Mouse (Mus musculus) frontal cortex, postnatal 10 days (tissue): Measurements from ENCODE around the gene Tnfsf12.
A peak's percentile ranks its signal among the peaks of the same experiment; 100 is the strongest.
"Not testable (repeated sequence)": the region's sequence is repeated elsewhere in the genome, so short reads cannot be mapped to it uniquely, and the experiment has no call there.

ENCODE experiments used
- DNase-seq, 2 experiments: peaks; one replicate each; pipeline ENCODE4 v3.0.0; 2022; ENCODE audit warnings: low spot score in 2 of 2, mixed read lengths in 1 of 2

Gene Tnfsf12

DNA sequence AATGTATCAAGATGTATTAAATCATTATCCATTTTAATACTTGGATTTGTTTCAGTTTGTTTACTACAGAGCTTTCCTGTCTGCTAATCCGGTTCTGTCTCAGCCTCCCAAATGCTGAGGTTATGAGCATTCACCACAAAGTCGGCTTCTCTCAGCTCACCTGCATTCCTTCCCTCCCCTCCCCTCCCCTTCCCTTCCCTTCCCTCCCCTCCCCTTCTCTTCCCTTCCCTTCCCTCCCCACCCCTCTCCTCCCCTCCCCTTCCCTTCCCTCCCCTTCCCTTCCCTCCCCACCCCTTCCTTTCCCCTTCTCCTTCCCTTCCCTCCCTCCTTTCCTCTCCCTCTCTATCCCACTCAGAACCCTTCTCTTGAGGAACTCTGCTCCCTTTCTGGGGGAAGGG lies 9.0 kb upstream of the Tnfsf12 start:
- DNase-seq = no peak

DNA sequence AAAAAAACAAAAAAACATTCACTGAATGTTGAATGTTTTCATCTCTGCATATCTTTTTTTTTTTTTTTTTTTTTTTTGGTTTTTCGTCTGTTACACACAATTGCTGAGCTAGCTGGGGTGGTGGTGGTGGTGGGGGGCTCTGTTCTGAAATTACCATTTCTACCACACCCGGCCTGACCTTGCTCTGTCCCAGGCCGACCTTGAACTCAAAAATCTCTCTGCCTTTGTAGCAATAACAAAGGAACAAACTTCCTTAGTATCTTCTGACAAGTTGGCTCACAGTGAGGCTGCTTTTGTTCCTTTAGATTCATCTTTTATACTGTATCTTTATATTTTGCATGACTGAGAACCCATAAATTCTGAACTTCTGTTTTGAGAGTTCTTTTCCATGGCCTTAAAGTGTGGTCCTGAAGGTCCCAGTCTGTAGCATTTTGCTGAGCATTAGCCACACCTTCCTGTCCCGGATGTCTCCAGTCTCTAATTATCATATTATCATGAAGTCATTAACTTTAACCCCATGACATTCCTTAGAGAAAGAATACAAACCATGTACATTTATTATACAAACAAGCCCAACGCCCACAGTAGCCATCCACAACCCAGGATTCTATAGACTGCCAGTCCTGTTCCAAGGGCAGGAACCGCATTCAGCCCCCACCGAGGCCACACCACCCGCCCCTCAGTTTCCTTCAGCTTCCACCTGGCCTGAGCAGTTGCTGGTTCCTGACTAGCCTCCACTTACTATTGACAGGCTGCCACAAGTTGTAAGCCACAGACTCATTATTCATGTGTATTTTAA lies 8.4 kb upstream of the Tnfsf12 start:
- no peak for DNase-seq

DNA sequence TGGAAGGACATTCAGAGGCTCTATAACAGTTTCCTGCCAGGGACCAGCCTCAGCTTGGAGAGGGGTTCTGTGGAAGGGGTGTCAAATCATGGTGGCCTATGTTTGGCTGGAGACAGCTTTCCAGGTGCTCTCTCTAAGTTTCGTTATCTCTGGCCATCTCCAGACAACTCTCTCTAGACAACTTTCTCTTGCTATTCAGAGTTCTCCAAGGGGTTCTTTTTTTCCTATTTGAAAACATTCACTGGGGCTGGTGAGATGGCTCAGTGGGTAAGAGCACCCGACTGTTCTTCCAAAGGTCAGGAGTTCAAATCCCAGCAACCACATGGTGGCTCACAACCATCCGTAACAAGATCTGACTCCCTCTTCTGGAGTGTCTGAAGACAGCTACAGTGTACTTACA lies 7.7 kb upstream of the Tnfsf12 start:
- not testable (repeated sequence) for DNase-seq

DNA sequence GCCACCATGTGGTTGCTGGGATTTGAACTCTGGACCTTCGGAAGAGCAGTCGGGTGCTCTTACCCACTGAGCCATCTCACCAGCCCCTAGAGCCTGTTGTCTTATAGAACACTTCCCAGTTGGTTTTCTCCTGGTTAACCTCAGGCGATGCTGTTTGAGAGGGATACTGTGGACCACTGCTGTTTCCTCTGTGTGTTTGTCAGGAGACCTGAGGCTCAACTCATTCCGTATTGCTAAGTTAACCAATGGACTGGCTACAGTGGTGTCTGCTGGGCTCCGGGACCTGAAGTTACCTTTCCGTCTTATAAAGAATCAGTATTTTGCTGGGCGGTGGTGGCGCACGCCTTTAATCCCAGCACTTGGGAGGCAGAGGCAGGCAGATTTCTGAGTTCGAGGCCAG lies 7.2 kb upstream of the Tnfsf12 start:
- DNase-seq = not testable (repeated sequence)

DNA sequence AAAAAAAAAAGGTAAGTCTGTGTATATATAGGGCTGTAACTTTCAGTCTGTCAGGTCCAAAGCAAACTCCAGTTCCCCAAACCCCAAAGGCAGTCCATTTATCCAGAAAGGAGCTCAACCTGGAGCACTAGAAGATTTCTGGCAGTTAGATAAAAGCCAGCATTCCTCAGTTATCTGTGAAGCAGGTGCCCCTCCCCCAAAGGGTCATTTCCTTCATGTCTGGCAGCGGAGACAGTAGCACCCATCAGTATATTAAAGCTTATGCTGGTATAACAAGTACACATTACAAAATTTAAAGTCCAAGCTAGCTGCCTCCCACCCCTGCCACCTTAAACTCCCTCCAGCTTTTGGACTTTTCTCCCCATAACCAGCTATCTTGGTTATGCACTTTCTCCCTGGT lies 3.9 kb upstream of the Tnfsf12 start:
- no peak for DNase-seq

DNA sequence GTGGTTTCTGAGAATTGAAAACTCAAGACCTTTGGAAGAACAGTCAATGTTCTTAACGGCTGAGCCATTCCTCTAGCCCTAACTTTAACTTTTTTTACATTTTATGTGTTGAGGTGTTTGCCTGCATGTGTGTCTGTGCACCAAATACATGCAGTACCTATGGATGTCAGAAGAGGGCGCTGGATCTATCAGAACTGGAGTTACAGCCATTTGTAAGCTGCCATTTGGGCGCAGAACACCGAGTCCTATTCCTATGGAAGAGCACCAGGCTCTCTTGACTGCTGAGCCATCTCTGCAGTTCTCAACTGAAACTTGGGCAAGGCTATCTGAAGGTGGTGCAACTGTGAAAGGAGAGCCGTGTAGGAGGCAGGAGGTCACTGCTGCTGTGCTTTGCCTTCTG lies 2.9 kb upstream of the Tnfsf12 start:
- no peak for DNase-seq

DNA sequence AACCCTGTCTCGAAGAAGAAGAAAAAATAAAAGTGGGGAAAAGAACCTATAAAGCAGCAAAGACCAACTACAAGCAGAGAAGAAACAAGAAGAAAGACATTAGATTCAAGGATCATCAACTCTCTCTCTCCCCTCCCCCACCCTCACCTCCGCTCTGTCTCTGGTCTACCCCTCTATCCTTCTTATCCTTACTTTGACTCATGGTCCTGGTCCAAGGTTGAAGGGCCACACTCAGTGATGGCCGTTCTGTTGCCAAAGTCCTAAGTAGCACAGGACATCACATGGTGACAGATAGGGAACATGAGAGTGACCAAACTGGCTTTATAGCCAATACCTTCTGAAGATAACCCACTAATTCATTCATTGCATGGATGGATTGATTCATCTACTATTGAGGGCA lies 1.7 kb upstream of the Tnfsf12 start:
- DNase-seq = no peak

DNA sequence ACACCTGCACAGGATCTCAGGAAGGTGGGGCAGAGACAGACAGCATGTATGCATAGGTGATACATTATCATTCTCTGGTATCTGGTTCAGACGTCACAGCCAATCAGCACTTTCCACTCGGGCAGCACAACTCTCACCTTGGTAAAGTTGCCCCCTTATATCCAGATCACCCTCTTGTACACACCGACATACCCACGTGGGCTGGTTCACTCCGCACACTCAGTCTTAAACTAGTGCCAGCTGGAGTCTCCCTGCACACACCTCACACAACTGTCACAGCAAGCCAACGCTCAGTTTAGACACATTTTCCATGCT lies 646 bp downstream of the Tnfsf12 start:
- no peak for DNase-seq

DNA sequence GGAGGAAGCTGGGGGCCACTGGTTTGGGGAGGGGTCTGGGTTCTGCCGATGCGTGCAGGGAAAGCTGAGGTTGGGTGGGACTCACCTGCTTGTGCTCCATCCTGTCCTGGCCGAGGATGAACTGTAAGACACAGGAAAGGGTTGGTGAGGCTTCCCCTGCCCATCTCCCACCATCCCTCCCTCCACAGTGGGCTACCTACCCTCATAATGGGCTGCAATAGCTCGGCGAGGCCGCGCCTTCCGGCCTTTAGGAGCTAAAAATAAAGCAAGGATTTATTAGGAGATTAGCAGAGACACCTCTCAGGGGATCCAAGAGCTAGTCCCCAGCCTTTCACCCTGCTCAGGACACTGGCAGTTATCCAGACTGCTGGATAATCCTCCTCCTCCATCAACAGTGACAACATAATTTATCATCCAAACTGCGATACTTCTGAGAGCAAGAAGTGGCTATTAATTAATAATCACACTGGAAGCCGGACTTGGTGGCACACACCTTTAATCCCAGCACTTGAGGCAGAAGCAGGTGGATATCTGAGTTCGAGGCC lies 2.2 kb downstream of the Tnfsf12 start:
- DNase-seq = no peak

DNA sequence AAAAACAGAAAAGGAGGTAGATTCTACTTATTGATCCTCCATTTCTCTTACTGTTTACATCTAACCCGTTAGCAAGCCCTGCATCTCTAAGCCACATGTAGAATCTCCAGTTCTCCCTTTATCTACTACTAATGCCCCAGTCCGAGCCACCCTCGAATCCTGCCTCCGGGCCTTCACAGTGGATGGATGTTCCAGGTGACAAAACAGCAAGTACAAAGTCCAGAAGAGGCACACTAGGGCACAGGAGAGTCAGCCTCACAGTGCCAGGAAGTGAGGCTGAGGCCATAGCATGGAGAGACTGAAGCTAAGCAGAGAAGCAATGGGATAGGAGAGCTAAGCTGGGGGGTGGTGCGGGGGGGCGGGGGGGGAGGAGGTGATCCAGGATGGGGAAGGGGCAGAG lies 2.8 kb downstream of the Tnfsf12 start:
- no peak for DNase-seq

DNA sequence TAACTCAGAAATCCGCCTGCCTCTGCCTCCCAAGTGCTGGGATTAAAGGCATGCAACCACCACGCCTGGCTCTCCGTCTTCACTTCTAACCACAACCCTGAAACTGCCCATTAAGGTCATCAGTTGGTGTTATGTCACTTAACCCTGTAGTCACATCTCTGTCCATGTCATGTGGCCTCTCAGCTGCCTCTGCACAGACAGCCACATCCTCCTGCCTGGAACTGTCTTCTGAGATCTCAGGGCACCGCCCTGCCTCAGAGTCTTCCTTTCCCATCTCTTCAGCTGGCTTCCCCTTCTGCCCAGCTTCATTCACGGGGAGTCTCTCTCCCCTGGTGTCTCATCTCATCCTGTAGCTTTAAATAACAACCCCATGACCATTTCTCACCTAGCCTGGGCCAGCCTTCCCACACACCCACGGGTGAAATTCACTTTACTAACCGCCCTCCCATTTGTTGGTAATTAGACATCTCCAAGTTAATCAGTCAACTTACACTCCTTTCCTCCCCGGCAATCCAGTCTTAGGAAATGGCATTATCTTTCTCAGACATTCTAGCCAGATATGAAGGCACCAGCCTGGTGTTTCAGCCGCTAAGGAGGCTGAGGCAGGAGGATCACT lies 3.3 kb downstream of the Tnfsf12 start:
- DNase-seq = no peak

DNA sequence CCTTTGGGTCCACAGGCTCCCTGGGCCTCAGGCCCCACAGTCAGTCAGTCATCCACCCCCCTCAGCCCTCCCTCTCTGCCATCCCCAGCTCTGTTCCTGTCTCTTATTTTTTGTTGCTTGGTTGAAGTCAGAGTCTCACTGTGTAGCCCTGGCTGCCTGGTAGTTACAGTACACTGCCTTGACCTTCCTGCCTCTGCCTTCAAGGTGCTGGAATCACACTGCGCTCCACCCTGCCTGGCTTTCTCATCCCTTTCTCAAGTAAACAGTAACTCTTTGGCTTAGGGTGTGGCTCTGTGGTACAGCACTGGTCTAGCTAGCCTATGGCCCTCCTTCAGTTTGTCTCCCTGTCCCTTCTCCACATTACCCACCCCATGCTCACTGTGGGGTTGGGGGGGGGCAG lies 5.8 kb downstream of the Tnfsf12 start:
- DNase-seq = no peak

DNA sequence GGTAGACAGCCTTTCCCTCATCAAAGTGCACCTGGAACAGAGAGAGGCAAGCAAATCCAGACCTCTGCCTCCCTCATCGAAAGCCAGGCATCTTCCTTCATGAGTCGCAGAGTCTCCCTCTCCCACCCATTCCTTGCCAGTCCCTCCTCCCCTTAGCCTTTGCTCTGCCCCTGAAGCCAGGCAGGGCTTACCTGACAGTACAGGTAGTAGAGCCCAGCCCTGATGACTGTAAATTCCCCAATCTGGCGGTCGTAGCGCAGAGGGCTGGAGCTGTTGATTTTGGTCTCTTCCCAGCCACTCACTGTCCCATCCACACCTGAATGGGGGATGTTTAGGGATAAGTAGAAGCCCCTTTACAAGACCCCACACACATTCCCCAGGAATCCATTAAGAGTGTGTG lies 8.6 kb downstream of the Tnfsf12 start:
- no peak for DNase-seq

DNA sequence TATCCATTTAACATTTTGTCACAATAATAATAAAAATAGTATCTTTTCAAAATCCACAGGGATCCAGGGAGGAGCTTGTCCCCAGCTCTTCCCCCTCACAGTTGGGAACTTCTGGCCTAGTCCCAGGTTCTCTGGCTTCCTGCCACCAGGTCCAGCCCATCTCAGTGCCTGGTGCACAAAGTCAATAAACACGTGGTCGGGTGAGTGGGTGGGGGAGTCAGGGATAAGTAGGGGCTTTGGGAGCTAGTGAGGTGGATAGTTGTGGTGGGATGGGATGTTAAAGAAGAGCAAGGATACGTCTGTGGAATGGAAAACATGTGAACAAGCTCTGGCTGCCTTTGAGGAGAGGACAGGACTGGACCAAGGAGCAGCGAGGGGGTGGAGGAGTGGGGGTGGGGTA lies 9.3 kb downstream of the Tnfsf12 start:
- DNase-seq = no peak

DNA sequence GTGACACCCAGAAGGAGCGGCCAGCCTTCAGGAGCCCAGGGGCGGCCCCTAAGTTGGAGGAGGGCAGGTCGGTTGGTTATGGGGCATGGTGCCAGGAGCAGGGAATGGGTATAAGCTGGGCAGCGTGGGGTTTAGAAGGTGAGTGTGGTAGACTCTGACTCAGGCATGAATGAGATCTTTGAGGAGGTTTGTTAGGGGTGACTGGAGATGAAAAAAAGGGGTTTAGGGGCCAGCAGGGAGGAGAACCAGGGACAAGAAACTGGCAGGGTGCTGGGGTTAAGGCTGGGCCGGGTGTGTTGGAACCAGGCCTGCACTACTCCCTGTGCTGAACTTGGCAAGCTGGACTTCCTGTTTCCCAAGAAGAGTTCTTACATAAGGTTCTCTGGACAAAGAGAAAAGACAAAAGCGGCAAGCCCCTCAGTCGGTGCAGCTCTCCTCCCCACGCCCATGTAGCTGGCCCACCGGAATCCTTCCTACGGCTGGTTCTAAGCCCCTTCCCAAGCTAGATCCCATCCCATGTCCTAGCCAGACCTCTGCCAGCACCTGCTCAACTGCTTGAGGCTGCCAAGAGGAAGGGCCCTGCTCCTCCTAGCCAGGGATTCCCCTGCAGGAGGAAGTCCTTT lies 10.0 kb downstream of the Tnfsf12 start, which contains the start of gene Tnfsf13:
TSS of gene Tnfsf13 (minus strand) at position 259 of the 623 bp plus-strand sequence.
- DNase-seq = no peak

DNA sequence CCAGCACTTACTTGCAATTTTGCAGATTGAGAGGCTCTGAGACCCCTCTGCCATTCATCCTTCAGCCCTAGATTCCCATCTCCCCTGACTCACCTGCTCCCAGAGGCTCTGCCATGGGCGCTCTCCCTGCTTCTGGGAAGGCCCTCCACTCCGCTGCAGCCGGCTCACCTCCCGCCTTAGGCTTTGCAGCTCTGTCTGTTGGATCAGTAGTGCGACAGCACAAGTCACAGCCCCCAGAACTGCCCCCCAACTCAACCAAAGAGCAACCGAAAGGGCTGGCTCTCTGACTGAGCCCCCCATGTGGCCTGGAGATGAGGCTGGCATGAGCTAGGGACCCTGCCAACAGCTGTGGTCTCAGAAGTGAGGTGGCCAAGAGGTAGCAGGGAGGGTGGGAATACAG lies 10.7 kb downstream of the Tnfsf12 start:
- no peak for DNase-seq

DNA sequence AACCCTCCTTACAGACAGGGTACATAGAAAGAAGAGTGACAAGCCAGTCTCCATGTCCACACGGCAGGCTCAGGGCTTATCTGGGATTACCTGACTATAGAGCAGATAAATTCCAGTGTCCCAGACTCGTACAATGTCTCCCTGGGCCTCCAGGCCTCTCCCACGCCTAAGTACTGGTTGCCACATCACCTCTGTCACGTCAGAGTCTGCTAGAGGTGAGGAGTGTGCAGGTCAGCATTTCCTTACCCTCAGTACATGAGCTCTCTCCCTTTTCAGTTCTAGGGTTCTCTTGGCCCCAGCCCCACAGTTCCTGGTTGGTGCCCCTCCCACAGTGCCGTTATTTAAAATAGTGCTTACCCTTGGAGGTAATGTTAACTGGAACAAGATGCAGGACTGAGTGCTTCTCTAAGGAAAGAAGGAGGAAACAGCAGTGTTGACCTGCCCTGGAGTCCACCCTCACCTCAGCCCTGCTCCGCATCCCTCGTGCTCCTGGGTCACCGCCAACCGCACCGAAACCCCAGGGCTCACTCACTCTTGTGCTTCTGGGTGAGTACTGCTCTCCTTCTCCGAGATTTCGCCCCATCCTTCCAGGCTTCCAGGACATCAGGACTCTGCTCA lies 11.4 kb downstream of the Tnfsf12 start:
- DNase-seq = no peak

DNA sequence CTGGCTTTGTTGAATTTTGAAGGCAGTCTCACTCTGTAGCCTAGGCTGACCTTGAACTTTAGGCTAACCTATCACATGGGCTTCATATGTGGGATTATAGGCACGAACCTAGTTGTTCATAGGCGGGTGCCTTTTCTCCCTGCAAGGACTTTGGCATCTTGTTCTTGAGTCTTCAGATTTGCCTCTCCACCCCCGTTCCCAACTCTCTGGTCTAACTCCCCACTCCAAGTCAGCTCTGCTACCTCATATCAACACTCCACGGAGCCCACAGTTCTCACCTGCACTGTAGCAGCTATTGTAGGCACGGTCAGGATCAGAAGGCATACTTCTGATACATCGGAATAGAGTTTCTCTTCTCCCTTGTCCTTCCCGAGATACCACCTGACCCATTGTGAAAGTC lies 12.1 kb downstream of the Tnfsf12 start:
- DNase-seq = no peak

DNA sequence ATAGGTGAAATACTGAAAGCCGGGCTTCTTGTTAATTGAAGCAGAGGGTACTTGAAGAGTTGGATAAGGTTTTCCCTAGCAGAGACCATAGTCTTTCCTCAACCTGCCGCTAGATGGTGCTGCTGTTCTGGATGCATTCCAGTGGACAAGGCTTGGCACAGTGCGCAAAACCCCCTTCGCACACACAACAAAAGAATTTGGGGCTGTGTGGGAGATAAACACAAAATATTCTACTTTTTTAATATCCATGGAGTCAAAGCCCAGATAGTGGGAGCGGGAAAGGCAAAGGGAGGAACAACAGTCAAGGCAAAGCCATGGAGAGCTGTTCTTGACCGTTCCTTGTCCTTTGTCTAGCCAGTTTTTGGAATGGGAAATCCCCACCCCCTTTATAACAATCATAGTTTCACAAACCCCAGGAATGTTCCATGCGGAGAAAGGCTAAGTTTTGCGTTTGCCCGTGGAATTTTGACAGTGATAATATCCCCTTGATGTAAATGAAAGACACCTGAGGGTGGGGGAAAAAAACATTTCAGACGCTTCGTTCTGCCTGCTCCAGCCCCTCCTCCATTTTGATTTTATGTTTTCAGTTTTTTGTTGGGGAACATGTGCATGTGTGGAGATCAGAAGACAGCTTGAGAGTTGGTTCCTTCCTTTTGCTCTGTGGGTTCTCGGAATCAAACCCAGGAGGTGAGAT lies 12.7 kb downstream of the Tnfsf12 start:
- DNase-seq = peak; percentile 74 to 87

DNA sequence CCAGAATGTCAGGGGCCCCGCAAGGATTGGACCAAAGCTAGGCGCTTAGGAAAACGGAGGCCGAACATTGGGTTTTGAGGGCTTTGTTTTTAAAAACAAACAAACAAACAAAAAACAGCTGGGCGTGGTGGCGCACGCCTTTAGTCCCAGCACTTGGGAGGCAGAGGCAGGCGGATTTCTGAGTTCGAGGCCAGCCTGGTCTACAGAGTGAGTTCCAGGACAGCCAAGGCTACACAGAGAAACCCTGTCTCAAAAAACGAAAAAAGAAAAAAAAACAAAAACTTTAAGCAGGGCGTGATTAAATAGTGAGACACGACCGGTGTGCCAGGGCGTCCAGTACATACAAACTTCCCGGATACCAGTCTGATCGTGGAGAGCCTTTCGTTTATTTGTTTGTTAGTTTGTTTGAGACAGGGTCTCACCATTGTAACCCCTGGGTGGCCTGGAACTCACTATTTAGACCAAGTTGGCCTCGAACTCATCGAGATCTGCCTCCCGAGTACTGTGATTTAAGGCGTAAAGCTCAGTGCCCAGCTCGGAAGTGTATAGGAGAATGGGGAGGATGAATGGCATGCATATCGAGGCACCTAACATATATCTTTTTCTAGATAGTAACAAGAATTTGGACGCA lies 13.3 kb downstream of the Tnfsf12 start:
- no peak for DNase-seq
